Mouse (Mus musculus) heart, postnatal 0 days (tissue): ENCODE measurements at regions not wholly inside any gene's neighbourhood (a gene's known extent, or its start where the extent isn't known, plus 50 kb on each side); places are given as distances from the start of the nearest gene placed in this dataset.
A peak's percentile ranks its signal among the peaks of the same experiment; 100 is the strongest.

ENCODE experiments used
- ATAC-seq: fragments of 200-750 bp; cut with Nextera tagmentation; 2 replicates; pipeline ENCODE4 v1.8.0; 2017; ENCODE audit warnings: low read depth, moderate number of reproducible peaks, moderate library complexity; ENCODE audit not compliant: insufficient read depth
- DNase-seq: peaks from one replicate; pipeline ENCODE4 v3.0.0-alpha.2; 2016; ENCODE audit warnings: low spot score
- H3K27ac ChIP-seq: fragments of 300-500 bp; sonication (generic); 2 replicates; pipeline ENCODE4 v1.5.1; 2014; ENCODE audit warnings: low read depth, mild to moderate bottlenecking
- H3K27me3 ChIP-seq: fragments of 300-500 bp; sonication (generic); 2 replicates; pipeline ENCODE4 v1.6.1; 2014; ENCODE audit warnings: low read length, mixed read lengths; ENCODE audit not compliant: control insufficient read depth, insufficient read depth
- H3K36me3 ChIP-seq: fragments of 300-500 bp; sonication (generic); replicated peaks from 2 replicates; pipeline ENCODE4 v1.6.1; 2014; ENCODE audit warnings: low read length, mixed read lengths; ENCODE audit not compliant: control insufficient read depth, insufficient read depth
- H3K4me1 ChIP-seq: fragments of 300-500 bp; sonication (generic); 2 replicates; pipeline ENCODE4 v1.6.1; 2014; ENCODE audit warnings: antibody characterized with exemption; ENCODE audit not compliant: control insufficient read depth, insufficient read depth
- H3K4me2 ChIP-seq: fragments of 300-500 bp; sonication (generic); 2 replicates; pipeline ENCODE4 v1.6.1; 2014; ENCODE audit warnings: low read depth, mild to moderate bottlenecking, low read length, moderate library complexity
- H3K4me3 ChIP-seq: fragments of 300-500 bp; sonication (generic); 2 replicates; pipeline ENCODE4 v1.5.1; 2014; ENCODE audit warnings: low read depth, low read length
- H3K9ac ChIP-seq: fragments of 300-500 bp; sonication (generic); replicated peaks from 2 replicates; pipeline ENCODE4 v1.6.1; 2014; ENCODE audit warnings: low read depth, low read length, mixed read lengths
- H3K9me3 ChIP-seq: fragments of 300-500 bp; sonication (generic); replicated peaks from 2 replicates; pipeline ENCODE4 v1.6.1; 2016; ENCODE audit warnings: low read length; ENCODE audit not compliant: control insufficient read depth
- CTCF ChIP-seq: IDR thresholded peaks from 2 replicates; pipeline ENCODE4 v1.5.1; 2016; ENCODE audit warnings: antibody characterized with exemption, control low read depth, low read depth
- EP300 ChIP-seq: IDR thresholded peaks from 2 replicates; pipeline ENCODE4 v1.6.1; 2016; ENCODE audit warnings: antibody characterized with exemption, low read depth
- WGBS: fragments of 180-500 bp; shearing (Covaris S2); extraction: QIAGEN DNeasy Blood & Tissue Kit; methylation state at CpG from one replicate; pipeline ENCODE4 v1.1.7; 2014; 5-methylcytosine and 5-hydroxymethylcytosine counted together

DNA sequence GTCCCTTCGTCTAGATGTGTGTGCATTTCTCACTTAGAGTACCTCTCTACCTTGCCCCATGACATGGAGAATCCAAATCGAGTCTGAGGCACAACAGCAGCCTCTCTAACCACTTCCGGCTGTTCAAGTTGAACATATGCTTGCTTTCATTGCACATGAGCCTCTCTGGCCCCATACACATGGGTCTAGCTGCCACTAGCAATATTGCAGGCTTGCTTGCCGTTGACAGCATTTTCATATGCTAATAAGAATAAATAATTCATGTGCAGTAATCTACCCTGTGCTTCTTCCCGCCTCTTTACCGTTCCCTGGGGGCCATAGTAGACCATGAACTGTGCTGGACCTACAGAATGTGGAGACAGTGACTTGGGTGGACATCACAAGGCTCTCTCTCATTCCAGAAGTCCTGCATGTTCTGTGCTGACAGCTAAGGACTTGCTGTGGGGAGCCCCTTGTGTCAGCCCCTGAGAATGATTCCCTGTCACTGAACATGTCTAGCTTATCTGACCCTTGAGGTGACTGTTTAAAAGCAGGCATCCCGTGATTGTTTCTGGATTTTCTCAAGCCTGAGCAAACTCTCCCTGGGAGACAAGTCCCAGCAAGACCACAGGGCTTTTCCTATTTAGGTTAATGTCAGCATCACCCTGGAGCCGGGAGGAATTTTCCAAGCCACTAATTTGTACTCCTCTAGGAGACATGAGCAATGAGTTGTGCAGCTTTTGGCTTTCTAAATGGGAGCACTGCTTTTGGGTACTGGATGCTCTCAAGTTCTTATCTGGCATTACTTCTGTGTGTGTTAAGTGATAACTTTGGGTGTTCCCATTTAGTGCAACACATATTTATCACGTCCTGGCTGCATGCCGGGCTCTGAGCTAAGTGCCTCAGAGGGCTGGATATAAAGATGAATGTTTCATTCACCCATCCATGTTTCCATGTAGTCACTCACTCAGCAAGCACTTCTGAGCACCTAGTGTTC, 713.8 kb upstream of the Castor2 start:
- TF ChIP-seq CTCF (no peak), EP300 (peak; percentile 67)
- no peak overlapping the region for H3K4me2 ChIP-seq
- 24% methylated on average over 10 of the region's 10 CpGs for WGBS
- no peak overlapping the region for H3K4me3 ChIP-seq
- peaks cover 8% of the 10 kb centered on the region; the same call in 1 of the 2 replicates for H3K4me1 ChIP-seq
- H3K27ac ChIP-seq: peak overlapping the region; percentile 35; the same call in 1 of the 2 replicates
- DNase-seq (peak; percentile 74), ATAC-seq (peak; percentile 86)
- H3K9ac ChIP-seq: no peak overlapping the region
- no peaks in the 10 kb centered on the region for H3K36me3 ChIP-seq
- peaks cover 13% of the 10 kb centered on the region; the same call in 1 of the 2 replicates for H3K27me3 ChIP-seq
- H3K9me3 ChIP-seq: no peaks in the 10 kb centered on the region

DNA sequence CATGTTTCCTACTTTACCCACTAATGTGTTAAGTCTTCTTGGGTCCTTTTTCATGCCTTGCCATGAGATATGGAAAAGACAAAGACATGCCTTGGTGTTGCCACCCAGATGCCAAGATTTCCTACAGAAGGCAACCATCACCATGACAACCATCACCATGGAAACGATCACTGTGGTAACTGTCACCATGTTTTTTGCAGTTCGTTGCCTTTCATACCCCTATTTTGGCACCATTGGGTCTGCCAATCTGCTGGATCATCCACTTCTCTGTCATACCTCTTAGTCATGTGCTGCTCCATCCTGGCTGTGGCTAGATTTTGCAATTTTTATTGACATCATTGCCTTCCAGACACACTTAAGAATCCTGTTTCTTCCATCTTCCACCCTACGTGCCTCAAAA, 733.7 kb upstream of the Castor2 start:
- Histone ChIP-seq H3K4me1 (no peaks in the 10 kb centered on the region), H3K9ac (no peak overlapping the region), H3K27me3 (no peaks in the 10 kb centered on the region), H3K9me3 (no peaks in the 10 kb centered on the region), H3K27ac (no peak overlapping the region), H3K4me3 (no peak overlapping the region), H3K4me2 (no peak overlapping the region), H3K36me3 (no peaks in the 10 kb centered on the region)
- DNase-seq (no peak), ATAC-seq (no peak)
- TF ChIP-seq CTCF (no peak), EP300 (no peak)
- 79% methylated on average over 3 of the region's 3 CpGs for WGBS

DNA sequence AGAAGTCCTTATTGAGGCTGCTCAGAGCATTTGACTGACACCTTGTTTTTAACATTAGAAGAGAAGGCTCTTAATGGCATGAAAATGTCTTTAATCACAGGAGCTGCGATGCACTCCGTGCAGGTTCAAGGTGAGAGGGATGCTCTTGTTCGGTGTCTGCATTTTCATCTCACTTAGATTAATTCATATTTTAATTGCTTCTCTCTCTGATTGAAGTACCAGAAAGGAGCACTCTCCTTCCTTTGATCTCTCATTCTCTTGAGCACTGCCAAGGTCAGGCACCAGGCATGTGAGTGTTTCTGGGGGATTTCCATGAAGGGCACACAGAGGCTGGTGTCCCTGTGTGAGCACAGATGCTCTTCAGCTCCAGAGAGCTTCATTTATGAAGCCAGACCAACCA, 752.0 kb upstream of the Castor2 start:
- no peak overlapping the region for H3K4me2 ChIP-seq
- no peaks in the 10 kb centered on the region for H3K36me3 ChIP-seq
- WGBS: 85% methylated on average over 3 of the region's 3 CpGs
- ATAC-seq (no peak), DNase-seq (no peak)
- H3K4me3 ChIP-seq: no peak overlapping the region
- no peak overlapping the region for H3K27ac ChIP-seq
- TF ChIP-seq EP300: no peak
- no peak for TF ChIP-seq CTCF
- no peaks in the 10 kb centered on the region for H3K9me3 ChIP-seq
- H3K4me1 ChIP-seq: no peaks in the 10 kb centered on the region
- no peak overlapping the region for H3K9ac ChIP-seq
- H3K27me3 ChIP-seq: no peaks in the 10 kb centered on the region

DNA sequence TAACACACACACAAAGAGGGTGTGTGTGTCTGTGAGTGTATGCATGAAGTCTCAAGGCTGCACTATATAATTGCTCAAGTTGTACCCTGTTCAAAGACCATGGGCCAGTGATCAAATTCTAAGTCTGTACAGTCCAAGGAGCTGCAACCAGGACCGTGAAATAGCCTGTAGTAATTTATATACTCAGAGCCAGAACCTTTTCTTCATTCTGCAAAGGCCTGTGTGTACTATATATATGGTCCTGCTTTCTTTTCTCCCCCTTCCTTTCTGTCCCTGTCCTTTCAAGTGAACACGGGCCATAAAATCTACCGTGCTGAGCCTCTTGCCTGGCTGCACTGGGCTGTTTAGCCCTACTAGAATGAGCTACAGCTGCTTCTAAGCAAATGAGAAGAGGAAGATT, 757.5 kb upstream of the Castor2 start:
- H3K27ac ChIP-seq: no peak overlapping the region
- WGBS: 86% methylated on average over 3 of the region's 3 CpGs
- no peaks in the 10 kb centered on the region for H3K36me3 ChIP-seq
- H3K9me3 ChIP-seq: no peaks in the 10 kb centered on the region
- ATAC-seq (no peak), DNase-seq (no peak)
- no peaks in the 10 kb centered on the region for H3K27me3 ChIP-seq
- no peak overlapping the region for H3K4me3 ChIP-seq
- no peak for TF ChIP-seq CTCF
- no peak for TF ChIP-seq EP300
- H3K9ac ChIP-seq: no peak overlapping the region
- no peak overlapping the region for H3K4me2 ChIP-seq
- no peaks in the 10 kb centered on the region for H3K4me1 ChIP-seq

DNA sequence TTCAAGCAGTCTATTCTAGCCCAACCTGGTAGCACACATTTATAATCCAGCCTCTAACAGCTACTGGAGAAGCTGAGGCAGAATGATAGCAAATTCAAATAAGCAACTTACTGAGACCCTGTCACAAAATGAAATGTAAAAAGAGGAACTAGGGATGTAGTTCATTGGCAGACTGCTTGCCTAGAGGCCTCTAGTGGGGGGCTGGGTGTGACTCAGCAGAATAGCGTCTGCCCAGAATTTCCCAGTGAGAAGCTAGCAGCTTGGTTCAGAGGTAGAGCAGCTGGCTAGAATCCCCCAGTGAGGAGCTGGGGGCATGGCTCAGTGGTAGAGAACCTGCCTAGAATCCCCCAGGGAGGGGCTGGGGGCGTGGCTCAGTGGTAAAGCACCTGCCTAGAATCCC, 777.5 kb upstream of the Auts2 start:
- no peaks in the 10 kb centered on the region for H3K27me3 ChIP-seq
- H3K9ac ChIP-seq: no peak overlapping the region
- H3K4me2 ChIP-seq: no peak overlapping the region
- no peak overlapping the region for H3K4me3 ChIP-seq
- TF ChIP-seq EP300: no peak
- TF ChIP-seq CTCF: no peak
- H3K27ac ChIP-seq: no peak overlapping the region
- H3K36me3 ChIP-seq: no peaks in the 10 kb centered on the region
- no peaks in the 10 kb centered on the region for H3K9me3 ChIP-seq
- DNase-seq: no peak
- ATAC-seq: no peak
- whole genome bisulfite sequencing: 52% methylated on average over 2 of the region's 2 CpGs
- no peaks in the 10 kb centered on the region for H3K4me1 ChIP-seq

DNA sequence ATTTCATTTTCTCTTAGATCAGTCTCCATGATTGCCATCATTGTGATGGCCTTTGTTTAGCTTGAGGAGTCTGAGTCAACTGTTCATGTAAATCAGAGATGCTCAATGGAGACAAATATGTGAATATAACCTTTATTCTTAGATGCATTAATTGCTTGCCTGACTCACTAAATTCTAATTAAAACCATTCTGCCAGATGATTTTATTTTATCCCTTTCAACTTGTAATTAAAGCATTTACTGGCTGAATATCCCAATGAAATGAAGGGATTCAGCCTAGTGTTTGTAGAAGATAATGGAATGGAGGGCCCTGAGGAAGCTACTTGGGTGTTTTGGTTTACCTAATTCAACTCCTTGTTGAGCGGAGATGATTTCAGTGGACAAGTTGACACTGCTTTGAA, 777.1 kb upstream of the Auts2 start:
- no peak overlapping the region for H3K4me3 ChIP-seq
- H3K4me2 ChIP-seq: no peak overlapping the region
- H3K9ac ChIP-seq: no peak overlapping the region
- no peak for TF ChIP-seq EP300
- TF ChIP-seq CTCF: no peak
- WGBS: 96% methylated on average over 1 of the region's 1 CpGs
- DNase-seq (no peak), ATAC-seq (no peak)
- H3K9me3 ChIP-seq: no peaks in the 10 kb centered on the region
- no peaks in the 10 kb centered on the region for H3K27me3 ChIP-seq
- no peaks in the 10 kb centered on the region for H3K4me1 ChIP-seq
- H3K27ac ChIP-seq: no peak overlapping the region
- H3K36me3 ChIP-seq: no peaks in the 10 kb centered on the region
